Mouse (Mus musculus) lung, embryonic 14.5 days (tissue): ENCODE measurements at regions not wholly inside any gene's neighbourhood (a gene's known extent, or its start where the extent isn't known, plus 50 kb on each side); places are given as distances from the start of the nearest gene placed in this dataset.

Source experiments
- ATAC-seq: fragments of 200-750 bp; cut with Nextera tagmentation; 2 replicates; pipeline ENCODE4 v1.8.0; 2017; ENCODE audit warnings: mild to moderate bottlenecking, moderate TSS enrichment, moderate library complexity; ENCODE audit not compliant: insufficient read depth
- DNase-seq: peaks from one replicate; pipeline ENCODE4 v3.0.0-alpha.2; 2015
- H3K27ac ChIP-seq: fragments of 300-500 bp; sonication (generic); 2 replicates; pipeline ENCODE4 v1.5.1; 2014; ENCODE audit warnings: low read depth, mild to moderate bottlenecking, moderate library complexity
- H3K27me3 ChIP-seq: fragments of 300-500 bp; sonication (generic); 2 replicates; pipeline ENCODE4 v1.6.1; 2014; ENCODE audit warnings: low read length, control low read depth; ENCODE audit not compliant: insufficient read depth
- H3K36me3 ChIP-seq: fragments of 300-500 bp; sonication (generic); 2 replicates; pipeline ENCODE4 v1.6.1; 2014; ENCODE audit warnings: control low read depth; ENCODE audit not compliant: insufficient read depth
- H3K4me1 ChIP-seq: fragments of 300-500 bp; sonication (generic); 2 replicates; pipeline ENCODE4 v1.6.1; 2014; ENCODE audit warnings: antibody characterized with exemption, control low read depth; ENCODE audit not compliant: insufficient read depth
- H3K4me2 ChIP-seq: fragments of 300-500 bp; sonication (generic); 2 replicates; pipeline ENCODE4 v1.6.1; 2014; ENCODE audit warnings: mild to moderate bottlenecking
- H3K4me3 ChIP-seq: fragments of 300-500 bp; sonication (generic); 2 replicates; pipeline ENCODE4 v1.5.1; 2014; ENCODE audit warnings: low read depth, low read length
- H3K9ac ChIP-seq: fragments of 300-500 bp; sonication (generic); 2 replicates; pipeline ENCODE4 v1.6.1; 2014
- H3K9me3 ChIP-seq: fragments of 300-500 bp; sonication (generic); 2 replicates; pipeline ENCODE4 v1.6.1; 2016; ENCODE audit warnings: low read depth, low read length, control low read depth
- CTCF ChIP-seq: IDR thresholded peaks from 2 replicates; pipeline ENCODE4 v1.5.1; 2016; ENCODE audit warnings: antibody characterized with exemption, low read depth
- WGBS: fragments of 180-500 bp; shearing (Covaris S2); extraction: QIAGEN DNeasy Blood & Tissue Kit; methylation state at CpG from one replicate; pipeline ENCODE4 v1.1.7; 2014; 5-methylcytosine and 5-hydroxymethylcytosine counted together

DNA sequence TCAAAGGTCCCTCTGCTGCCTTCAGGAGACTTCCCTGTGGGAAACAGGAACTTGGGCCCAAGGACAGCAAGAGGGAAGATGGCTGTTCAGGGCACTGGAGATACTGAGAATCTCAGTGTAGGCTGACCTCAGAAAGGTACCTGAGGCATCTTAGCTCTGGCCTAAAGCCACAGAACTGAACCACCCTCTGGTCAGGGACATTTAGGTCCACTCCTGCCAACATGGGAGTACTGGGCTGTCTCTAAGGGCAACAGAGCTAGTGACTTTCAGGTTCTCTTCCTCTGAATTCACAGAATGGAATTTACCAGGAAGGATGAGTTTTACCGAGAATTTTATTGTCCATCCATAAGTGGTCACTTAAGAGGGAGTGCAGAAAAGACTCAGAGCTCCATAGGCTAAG is 140.0 kb upstream of the Dynlrb2 start:
- Histone ChIP-seq H3K4me2 (no peak overlapping the region), H3K9me3 (no peaks in the 10 kb centered on the region), H3K27me3 (no peaks in the 10 kb centered on the region), H3K9ac (no peak overlapping the region), H3K4me1 (no peaks in the 10 kb centered on the region), H3K36me3 (no peaks in the 10 kb centered on the region), H3K27ac (no peak overlapping the region), H3K4me3 (no peak overlapping the region)
- no peak for DNase-seq
- no peak for TF ChIP-seq CTCF
- 71% methylated on average over 1 of the region's 1 CpGs for WGBS
- no peak for ATAC-seq

GRCm38 (mm10) chr8:116364172-116364571 is 140.6 kb upstream of the Dynlrb2 start:
- H3K27me3 ChIP-seq, result no peaks in the 10 kb centered on the region
- ATAC-seq, result no peak
- H3K4me3 ChIP-seq, result no peak overlapping the region
- no peaks in the 10 kb centered on the region for H3K36me3 ChIP-seq
- no peaks in the 10 kb centered on the region for H3K4me1 ChIP-seq
- 80% methylated on average over 2 of the region's 2 CpGs for WGBS
- no peak overlapping the region for H3K27ac ChIP-seq
- peak; percentile 58 for TF ChIP-seq CTCF
- no peak overlapping the region for H3K4me2 ChIP-seq
- H3K9me3 ChIP-seq, result no peaks in the 10 kb centered on the region
- no peak overlapping the region for H3K9ac ChIP-seq
- DNase-seq, result peak; percentile 59

- 33% methylated on average over 4 of the region's 4 CpGs for WGBS
- Histone ChIP-seq H3K27ac (no peak overlapping the region), H3K4me1 (no peaks in the 10 kb centered on the region)
Observed at GRCm38 (mm10) chr8:116362351-116362750, 142.4 kb upstream of the Dynlrb2 start.

DNA sequence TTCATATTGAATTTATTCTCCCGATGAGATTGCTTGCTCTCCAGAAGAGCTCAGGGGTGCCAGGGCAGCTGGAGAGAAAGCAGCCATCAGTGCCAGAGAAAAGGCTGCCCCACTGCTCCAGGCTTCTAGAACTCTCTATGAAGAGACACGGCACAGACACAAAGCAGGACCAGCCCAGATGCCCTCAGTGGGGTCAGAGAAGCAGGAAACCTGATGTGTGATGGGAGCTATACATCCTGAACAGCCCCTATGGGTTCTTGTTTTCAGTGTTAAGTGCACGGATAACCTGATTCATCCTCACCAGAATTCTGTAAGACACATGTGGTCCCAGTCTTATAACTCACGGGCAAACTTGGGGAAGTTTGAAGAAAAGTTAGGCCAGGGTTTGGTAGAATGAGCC is 145.0 kb upstream of the Dynlrb2 start:
- ATAC-seq, result no peak
- 77% methylated on average over 4 of the region's 4 CpGs for WGBS
- no peaks in the 10 kb centered on the region for H3K27me3 ChIP-seq

More at GRCm38 (mm10) chr8:116362351-116362750, 142.4 kb upstream of the Dynlrb2 start:
- no peak overlapping the region for H3K4me3 ChIP-seq
- H3K36me3 ChIP-seq, result no peaks in the 10 kb centered on the region
- no peak for DNase-seq
- no peak for TF ChIP-seq CTCF
- H3K9me3 ChIP-seq, result no peaks in the 10 kb centered on the region
- no peaks in the 10 kb centered on the region for H3K27me3 ChIP-seq
- no peak overlapping the region for H3K9ac ChIP-seq
- no peak for ATAC-seq
- no peak overlapping the region for H3K4me2 ChIP-seq

GRCm38 (mm10) chr8:116354756-116355155 is 150.0 kb upstream of the Dynlrb2 start:
- DNase-seq (peak; percentile 68), ATAC-seq (no peak)
- Histone ChIP-seq H3K4me2 (no peak overlapping the region), H3K9ac (no peak overlapping the region), H3K4me1 (no peaks in the 10 kb centered on the region), H3K9me3 (no peaks in the 10 kb centered on the region), H3K27ac (no peak overlapping the region), H3K27me3 (no peaks in the 10 kb centered on the region), H3K4me3 (no peak overlapping the region), H3K36me3 (no peaks in the 10 kb centered on the region)
- no peak for TF ChIP-seq CTCF
- WGBS, result 28% methylated on average over 6 of the region's 6 CpGs

More for the DNA sequence above, 145.0 kb upstream of the Dynlrb2 start:
- Histone ChIP-seq H3K4me2 (no peak overlapping the region), H3K36me3 (no peaks in the 10 kb centered on the region), H3K4me3 (no peak overlapping the region), H3K9me3 (no peaks in the 10 kb centered on the region), H3K27ac (no peak overlapping the region), H3K4me1 (no peaks in the 10 kb centered on the region), H3K9ac (no peak overlapping the region)
- TF ChIP-seq CTCF, result no peak
- no peak for DNase-seq

GRCm38 (mm10) chr8:116353911-116354310 is 150.9 kb upstream of the Dynlrb2 start:
- no peak overlapping the region for H3K4me3 ChIP-seq
- H3K9me3 ChIP-seq, result no peaks in the 10 kb centered on the region
- WGBS, result 88% methylated on average over 5 of the region's 5 CpGs

DNA sequence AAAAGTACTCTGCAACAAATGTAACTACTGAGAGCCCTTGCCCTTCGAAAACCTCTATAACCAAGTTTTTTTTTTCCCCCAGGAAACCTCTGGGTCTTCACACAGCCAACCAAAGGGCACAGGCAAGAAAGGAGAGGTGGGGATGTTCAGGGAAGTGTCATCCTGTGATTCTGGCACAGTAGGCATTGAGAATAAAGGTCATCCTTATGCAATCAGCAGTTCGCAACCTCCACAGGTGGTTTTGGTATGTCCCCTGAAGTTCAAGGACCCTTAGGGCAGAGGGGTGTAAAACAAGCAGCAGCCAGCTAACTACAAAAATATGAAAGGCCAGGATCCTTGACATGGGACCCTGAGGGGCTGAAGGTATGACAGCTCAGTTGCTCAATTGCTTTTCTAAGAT is 152.1 kb upstream of the Dynlrb2 start:
- H3K4me2 ChIP-seq, result no peak overlapping the region
- ATAC-seq, result no peak
- H3K4me3 ChIP-seq, result no peak overlapping the region
- WGBS, result 89% methylated on average over 2 of the region's 2 CpGs
- H3K36me3 ChIP-seq, result no peaks in the 10 kb centered on the region
- H3K4me1 ChIP-seq, result no peaks in the 10 kb centered on the region
- H3K27ac ChIP-seq, result no peak overlapping the region
- DNase-seq, result no peak
- H3K27me3 ChIP-seq, result no peaks in the 10 kb centered on the region
- no peak for TF ChIP-seq CTCF
- no peak overlapping the region for H3K9ac ChIP-seq
- no peaks in the 10 kb centered on the region for H3K9me3 ChIP-seq

More at GRCm38 (mm10) chr8:116353911-116354310, 150.9 kb upstream of the Dynlrb2 start:
- ATAC-seq, result no peak
- H3K4me1 ChIP-seq, result no peaks in the 10 kb centered on the region
- no peak overlapping the region for H3K9ac ChIP-seq
- H3K27ac ChIP-seq, result no peak overlapping the region
- no peaks in the 10 kb centered on the region for H3K36me3 ChIP-seq
- TF ChIP-seq CTCF, result no peak
- DNase-seq, result no peak
- H3K27me3 ChIP-seq, result no peaks in the 10 kb centered on the region
- no peak overlapping the region for H3K4me2 ChIP-seq

GRCm38 (mm10) chr8:116348971-116349370 is 155.8 kb upstream of the Dynlrb2 start:
- 46% methylated on average over 8 of the region's 8 CpGs for WGBS
- ATAC-seq (no peak), DNase-seq (peak; percentile 68)
- no peak overlapping the region for H3K9ac ChIP-seq
- H3K27me3 ChIP-seq, result no peaks in the 10 kb centered on the region
- no peak overlapping the region for H3K27ac ChIP-seq
- H3K4me3 ChIP-seq, result no peak overlapping the region
- no peaks in the 10 kb centered on the region for H3K4me1 ChIP-seq
- H3K4me2 ChIP-seq, result no peak overlapping the region
- H3K9me3 ChIP-seq, result no peaks in the 10 kb centered on the region
- no peaks in the 10 kb centered on the region for H3K36me3 ChIP-seq
- TF ChIP-seq CTCF, result no peak
